Mouse (Mus musculus): Measurements from ENCODE around the gene Shroom3. TPM values are rescaled to one million over a fixed set of nuclear protein-coding genes. Genes with fewer than 3 reads are reported as not detected.

Gene Shroom3
- polyA plus RNA-seq, 1 experiment from 2014 or later, result 15.2 TPM

MicroRNAs within 50 kb of the gene (microRNA counts, 519-probe panel; counts per million panel counts)
- microRNA mmu-miR-1961, result 31.2 counts per million

Small RNA genes lying within 50 kb of the gene (microRNA-seq; reads per million reads assigned to microRNA genes)
- not detected for gene Mir1961 (ENCODE audit: insufficient number of aligned reads)

Other genes starting within 250 kb of the Shroom3 start
- 65.9 and 70.5 TPM in 2 replicates for gene Nup54, start 248.2 kb upstream of the Shroom3 start, polyA plus RNA-seq (2014; fragmentation: Nextera tagmentation; extraction: Ambion mirVana)
- gene Scarb2, start 176.6 kb upstream of the Shroom3 start, polyA plus RNA-seq (2014; fragmentation: Nextera tagmentation; extraction: Ambion mirVana), result 10.4 and 10.5 TPM in 2 replicates
- not detected in 2 replicates for gene Fam47e, start 128.4 kb upstream of the Shroom3 start, polyA plus RNA-seq (2014; fragmentation: Nextera tagmentation; extraction: Ambion mirVana)
- 6.3 and 7.0 TPM in 2 replicates for gene Stbd1, start 80.4 kb upstream of the Shroom3 start, polyA plus RNA-seq (2014; fragmentation: Nextera tagmentation; extraction: Ambion mirVana)
- gene Ccdc158, start 8.2 kb upstream of the Shroom3 start, polyA plus RNA-seq (2014; fragmentation: Nextera tagmentation; extraction: Ambion mirVana), result 1.0 and 1.2 TPM in 2 replicates